Mouse (Mus musculus) olfactory bulb, adult 2 months (tissue): Measurements from ENCODE around the gene Mrps14. TPM values are rescaled to one million over a fixed set of nuclear protein-coding genes. Genes with fewer than 3 reads are reported as not detected.
A peak's percentile ranks its signal among the peaks of the same experiment; 100 is the strongest.

Experiments used
- H3K27ac ChIP-seq: fragments of 200-500 bp; 2 replicates; pipeline ENCODE4 v1.5.1; 2012; ENCODE audit warnings: low read depth, low read length; ENCODE audit not compliant: insufficient read depth
- H3K4me1 ChIP-seq: fragments of 200-500 bp; 2 replicates; pipeline ENCODE4 v1.6.1; 2012; ENCODE audit warnings: low read length; ENCODE audit not compliant: control insufficient read depth, insufficient read depth
- H3K4me3 ChIP-seq: fragments of 200-500 bp; 2 replicates; pipeline ENCODE4 v1.5.1; 2012; ENCODE audit warnings: mild to moderate bottlenecking, low read depth, low read length, moderate library complexity; ENCODE audit not compliant: insufficient read depth
- CTCF ChIP-seq: fragments of 200-500 bp; IDR thresholded peaks from 2 replicates; pipeline ENCODE4 v1.5.1; 2012; ENCODE audit warnings: low read depth, mild to moderate bottlenecking, low read length, moderate library complexity; ENCODE audit not compliant: insufficient read depth
- POLR2A ChIP-seq: fragments of 200-500 bp; IDR thresholded peaks from 2 replicates; pipeline ENCODE4 v1.6.1; 2012; ENCODE audit warnings: mild to moderate bottlenecking, low read depth, low read length, moderate library complexity; ENCODE audit not compliant: insufficient read depth
- WGBS: fragments of 180-500 bp; shearing (Covaris S2); methylation state at CpG from one replicate; pipeline ENCODE4 v1.1.7; 2018; 5-methylcytosine and 5-hydroxymethylcytosine counted together
- polyA plus RNA-seq: library from polyadenylated mRNA; stranded (reverse); fragments of >200 nt; gene quantifications from 2 replicates; pipeline ENCODE4 v1.2.4, GENCODE M21; 2012; ENCODE audit warnings: low replicate concordance; ENCODE audit not compliant: missing spikeins, insufficient read depth, insufficient read length

Mrps14 gene
- polyA plus RNA-seq, 1 experiment, result not detected

DNA sequence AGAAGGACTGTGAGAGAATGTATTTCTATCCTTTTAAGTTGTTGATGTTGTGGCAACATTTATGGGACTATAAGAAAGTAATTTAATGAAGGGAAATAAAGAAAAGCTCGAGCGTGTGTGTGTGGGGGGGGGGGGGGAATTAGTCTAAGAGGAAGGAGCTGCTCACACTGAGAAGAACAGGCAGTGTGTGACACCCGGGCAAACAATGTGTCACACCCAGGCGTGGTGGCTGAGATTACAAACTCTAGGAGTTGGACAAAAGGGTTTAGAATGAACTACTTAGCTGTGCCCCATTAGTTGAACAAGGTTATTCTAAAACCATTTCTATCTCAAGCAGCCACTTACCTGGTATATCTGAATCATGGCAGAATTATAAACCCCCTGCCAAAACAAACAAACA, 13.8 kb upstream of the Mrps14 start:
- H3K27ac ChIP-seq, result no peak overlapping the region
- WGBS, result 80% methylated on average over 4 of the region's 4 CpGs
- H3K4me3 ChIP-seq, result no peak overlapping the region
- H3K4me1 ChIP-seq, result no peaks in the 10 kb centered on the region
- no peak for TF ChIP-seq CTCF
- no peak for TF ChIP-seq POLR2A

DNA sequence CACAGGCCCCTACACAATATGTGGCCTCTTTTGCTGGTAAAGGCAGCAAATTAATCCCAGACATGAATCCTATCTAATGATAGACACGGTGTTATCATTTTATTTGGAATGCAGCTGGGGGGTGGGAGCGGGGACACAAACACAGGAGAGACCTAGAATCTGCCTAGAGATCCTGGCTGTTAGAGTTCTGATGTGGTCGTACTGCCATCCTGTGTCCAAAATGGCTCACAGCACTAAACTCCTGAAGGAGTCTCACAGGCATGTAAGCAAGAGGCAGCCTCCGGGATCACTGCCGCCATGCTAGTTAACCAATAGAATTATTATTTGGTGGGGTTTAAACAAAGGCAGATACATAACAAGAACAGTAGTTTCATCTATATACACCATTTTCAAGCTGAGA, 10.5 kb upstream of the Mrps14 start:
- no peaks in the 10 kb centered on the region for H3K4me1 ChIP-seq
- 6% methylated on average over 5 of the region's 5 CpGs for WGBS
- no peak overlapping the region for H3K27ac ChIP-seq
- H3K4me3 ChIP-seq, result no peak overlapping the region
- TF ChIP-seq CTCF (no peak), POLR2A (no peak)

DNA sequence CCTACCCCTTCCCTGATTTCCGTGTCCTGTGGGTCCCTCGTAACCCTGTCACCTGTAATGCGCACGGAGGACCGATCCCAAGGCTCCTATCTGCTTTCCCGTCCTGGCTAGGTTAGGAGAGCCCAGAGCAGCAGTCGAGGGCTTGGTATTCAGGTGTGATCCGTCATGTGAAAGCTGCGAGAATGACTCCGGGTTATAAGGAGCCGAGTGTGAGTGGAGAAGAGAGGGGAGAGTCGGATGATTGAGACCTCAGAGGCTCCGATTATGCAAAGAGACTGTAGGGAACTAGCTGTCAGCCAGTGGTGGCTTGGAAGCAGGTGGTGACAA, 285 bp downstream of the Mrps14 start:
- no peaks in the 10 kb centered on the region for H3K4me1 ChIP-seq
- WGBS, result under 1% methylated on average over 13 of the region's 13 CpGs
- peak overlapping the region; percentile 51 for H3K4me3 ChIP-seq
- no peak for TF ChIP-seq POLR2A
- no peak for TF ChIP-seq CTCF
- no peak overlapping the region for H3K27ac ChIP-seq

DNA sequence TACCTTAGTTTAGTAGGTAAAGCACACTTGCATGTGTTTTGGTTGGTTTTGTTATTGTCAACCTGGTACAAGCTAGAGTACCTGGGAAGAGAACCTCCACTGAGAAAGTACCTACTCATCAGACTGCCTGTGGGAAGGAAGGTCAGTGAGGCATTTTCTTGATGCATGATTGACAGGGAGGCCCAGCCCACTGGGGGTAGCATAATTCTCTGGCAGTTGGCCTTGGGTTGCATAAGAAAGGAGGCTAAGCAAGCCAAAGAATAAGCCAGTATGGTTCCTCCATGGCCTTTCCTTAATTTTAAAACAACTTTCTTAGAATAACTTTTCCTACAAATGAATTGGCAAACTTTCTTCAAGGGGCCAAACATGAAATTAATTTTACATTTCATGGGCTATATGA, 10.5 kb downstream of the Mrps14 start:
- Histone ChIP-seq H3K27ac (no peak overlapping the region), H3K4me1 (no peaks in the 10 kb centered on the region), H3K4me3 (no peak overlapping the region)
- no peak for TF ChIP-seq CTCF
- no peak for TF ChIP-seq POLR2A

DNA sequence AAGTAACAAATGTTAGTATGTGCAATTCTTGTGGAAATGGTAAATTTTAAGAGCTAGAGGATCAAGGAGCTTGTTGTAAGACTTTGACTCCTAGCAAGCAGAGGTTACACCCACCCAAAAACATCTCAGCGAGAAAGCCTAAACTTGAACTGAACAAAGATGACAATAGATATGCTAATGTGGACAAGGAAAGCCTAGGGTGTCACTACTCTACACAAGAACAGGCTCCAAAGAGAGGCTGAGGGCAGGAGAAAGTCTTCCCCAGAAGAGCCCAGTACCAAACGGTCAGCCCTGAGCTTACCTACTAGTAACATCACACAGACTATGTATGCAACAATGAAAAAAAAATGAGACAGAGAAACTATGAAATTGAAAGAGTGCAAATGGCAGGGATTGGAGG, 14.8 kb downstream of the Mrps14 start:
- Histone ChIP-seq H3K27ac (no peak overlapping the region), H3K4me3 (no peak overlapping the region), H3K4me1 (no peaks in the 10 kb centered on the region)
- WGBS, result 30% methylated on average over 2 of the region's 2 CpGs
- TF ChIP-seq CTCF (no peak), POLR2A (no peak)

DNA sequence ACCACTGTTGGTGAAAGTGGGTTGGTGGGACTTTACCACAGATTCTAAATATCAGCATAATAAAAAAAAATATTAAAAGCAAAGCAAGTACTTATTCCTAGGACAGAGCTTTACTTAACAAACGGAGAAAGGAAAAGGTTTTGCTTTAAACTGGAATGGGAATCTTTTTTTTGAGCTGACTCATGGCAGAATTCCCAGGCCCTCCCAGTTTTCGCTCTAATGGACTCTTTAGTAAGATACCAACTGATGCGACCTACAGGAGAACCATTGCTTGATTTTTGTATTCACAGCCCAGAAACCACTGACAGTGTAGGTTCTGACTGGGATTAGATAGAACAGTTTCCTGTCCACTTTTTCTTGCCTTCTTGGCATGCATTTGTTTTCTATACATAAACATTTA, 15.6 kb downstream of the Mrps14 start:
- H3K27ac ChIP-seq, result no peak overlapping the region
- H3K4me3 ChIP-seq, result no peak overlapping the region
- no peak for TF ChIP-seq CTCF
- TF ChIP-seq POLR2A, result no peak
- 25% methylated on average over 3 of the region's 3 CpGs for WGBS
- no peaks in the 10 kb centered on the region for H3K4me1 ChIP-seq

DNA sequence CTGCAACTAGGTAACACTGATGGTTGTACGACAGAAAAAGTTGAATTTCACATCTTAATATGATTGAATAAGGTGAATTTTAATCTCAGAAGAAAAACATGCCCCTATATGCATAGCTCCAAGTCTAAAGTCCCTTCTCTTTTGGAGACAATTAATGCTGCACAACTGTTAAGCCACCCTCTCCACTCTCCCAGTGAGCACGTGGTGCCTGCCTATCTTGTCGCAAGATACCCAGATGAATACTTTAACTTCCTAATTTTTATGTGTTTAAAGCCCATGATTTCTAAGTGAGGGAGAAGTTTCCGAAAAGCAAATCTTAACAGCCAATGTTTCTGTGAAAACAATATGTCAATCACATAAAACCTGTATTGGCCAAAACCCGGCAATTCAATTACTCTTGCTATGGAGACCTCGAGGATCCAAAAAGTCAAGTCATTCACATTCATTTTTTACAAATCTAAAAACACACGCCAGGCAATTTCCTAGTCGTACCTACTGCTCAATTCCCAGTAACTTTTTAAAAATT, 16.6 kb downstream of the Mrps14 start:
- H3K27ac ChIP-seq, result no peak overlapping the region
- 1% methylated on average over 8 of the region's 8 CpGs for WGBS
- peak overlapping the region; percentile 76 for H3K4me3 ChIP-seq
- no peaks in the 10 kb centered on the region for H3K4me1 ChIP-seq
- TF ChIP-seq POLR2A (no peak), CTCF (no peak)

DNA sequence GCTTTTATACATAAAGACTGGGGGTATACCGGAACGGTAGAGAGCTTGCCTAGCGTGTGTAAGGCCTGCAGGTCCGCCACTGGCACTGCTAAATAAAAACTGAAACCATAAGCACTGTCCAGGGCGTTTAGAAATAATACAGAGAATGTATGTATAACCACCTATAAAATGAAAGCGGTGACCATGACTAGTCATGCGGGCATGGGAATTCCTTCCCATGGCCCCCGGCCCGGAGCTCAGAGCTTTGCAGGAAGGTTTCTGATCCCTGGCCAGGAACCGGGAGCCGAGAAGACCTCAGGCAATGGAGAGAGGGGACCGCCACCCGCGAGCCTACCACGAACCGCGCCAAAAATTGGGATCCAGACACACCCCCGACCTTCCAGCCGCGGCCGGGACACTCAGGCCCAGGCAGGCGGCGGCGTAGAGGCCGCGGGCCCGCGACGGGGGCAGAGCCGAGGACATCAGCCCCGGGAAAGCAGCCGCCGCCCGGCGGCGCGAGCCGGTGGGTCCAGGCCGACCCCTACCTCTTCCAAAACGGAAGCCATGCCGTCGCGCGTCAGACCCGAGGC, 17.2 kb downstream of the Mrps14 start:
- Histone ChIP-seq H3K27ac (peak overlapping the region; percentile 70), H3K4me1 (no peaks in the 10 kb centered on the region), H3K4me3 (peak overlapping the region; percentile 76)
- TF ChIP-seq CTCF (no peak), POLR2A (no peak)
- WGBS, result under 1% methylated on average over 45 of the region's 45 CpGs

DNA sequence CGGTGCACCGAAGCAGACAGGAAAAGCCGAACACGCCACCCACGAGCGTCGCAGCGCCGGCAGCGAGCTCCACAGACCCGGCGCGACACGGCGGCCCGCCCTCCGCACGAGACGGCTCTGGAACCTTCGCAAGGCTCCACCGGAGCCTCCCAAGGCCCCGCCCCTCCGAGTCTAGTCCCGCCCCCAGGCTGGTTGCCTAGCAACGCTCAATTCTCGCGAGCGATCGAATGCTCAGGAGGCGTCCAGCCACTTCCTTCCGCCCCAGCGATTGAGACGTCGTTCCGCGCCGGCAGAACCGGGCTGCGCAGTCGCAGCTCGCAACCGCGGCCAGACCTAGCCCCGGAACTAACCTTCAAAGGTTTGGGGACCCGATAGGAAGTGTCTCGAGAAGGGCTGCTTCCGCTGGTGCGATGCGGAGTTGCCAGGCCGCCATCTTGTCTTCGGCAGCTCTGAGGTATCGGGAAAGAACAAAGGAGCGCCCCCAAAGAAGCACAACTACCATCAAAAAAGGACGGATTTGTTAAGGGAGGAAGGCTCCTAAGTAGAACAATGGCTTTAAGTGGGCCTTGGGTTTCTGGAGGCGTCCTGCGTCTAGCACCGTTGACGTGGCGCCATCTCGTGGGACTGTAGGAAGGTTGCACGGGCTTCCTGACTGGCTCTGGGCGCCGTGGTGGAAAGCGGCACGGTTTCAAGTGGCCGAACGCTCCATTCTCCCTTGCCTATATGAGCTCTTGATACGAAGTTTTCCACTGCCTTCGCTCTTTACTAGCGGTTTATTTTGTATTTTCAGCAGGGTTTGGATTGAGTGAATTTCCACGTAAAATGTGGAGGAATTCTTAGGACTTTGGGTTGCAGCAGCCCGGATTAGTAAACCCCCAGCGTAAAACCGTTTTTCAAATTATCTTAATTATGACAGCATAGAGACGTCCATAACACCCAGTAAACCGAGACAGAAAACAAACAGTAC, 18.0 kb downstream of the Mrps14 start, which contains the start of gene Cacybp:
Gene Cacybp (minus strand): TSS at position 173 of the 967 bp plus-strand sequence.
- Histone ChIP-seq H3K4me3 (peak within 1 kb of the TSS; percentile 80), H3K27ac (peak within 1 kb of the TSS; percentile 100), H3K4me1 (no peaks in the 10 kb centered on the region)
- peak; percentile 97 for TF ChIP-seq CTCF
- TF ChIP-seq POLR2A, result peak; percentile 80
- WGBS, result under 1% methylated on average over 76 of the region's 76 CpGs
